In the genomic region with DNA sequence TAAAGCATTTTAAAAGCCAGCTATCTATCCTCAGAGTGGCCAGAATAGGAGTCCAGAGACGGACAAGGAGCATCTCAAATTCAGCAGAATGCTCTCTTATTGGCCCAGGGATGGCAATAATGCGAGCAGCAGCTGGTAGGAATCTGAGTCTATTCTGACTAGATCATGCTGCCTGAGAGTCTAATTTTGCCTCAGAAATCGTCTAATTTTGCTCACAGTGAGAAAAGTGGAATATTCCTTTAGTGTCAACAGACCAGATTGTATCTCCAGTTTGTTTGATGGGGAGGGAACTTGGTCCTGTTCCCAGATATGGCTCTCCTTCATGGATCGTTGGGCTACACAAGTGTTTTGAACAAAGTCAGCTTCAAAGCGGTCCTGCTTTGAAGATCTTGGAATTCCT, we compare ENCODE assay signal across 17 mouse cellular contexts.
DNase-seq lines count a peak whose midpoint lies in the region; ATAC-seq and TF ChIP-seq lines count a peak whose summit lies in the region.
"Had no signal": no experiment of that assay in that cellular context is flagged by ENCODE, and none has a peak within 500 bp of the region (broad histone marks: within the 10 kb centered on the region; RNA-seq: fewer than 3 reads in every experiment).

No protein-coding gene starts in this region.

- no peak for TF ChIP-seq EP300 in lung, postnatal 0 days (IDR thresholded peaks at IDR 0.05)

- TF ChIP-seq CTCF in left cerebral cortex, adult 2 months (IDR thresholded peaks at IDR 0.05) = no peak
- TF ChIP-seq CTCF in lung, postnatal 0 days (IDR thresholded peaks at IDR 0.05) = no peak

- no peak overlapping the region for H3K9ac ChIP-seq in lung, postnatal 0 days (replicated peaks; ENCODE audit: low read depth)
- H3K9ac ChIP-seq: embryonic facial prominence, embryonic 12.5 days; heart, embryonic 13.5 days; liver, embryonic 13.5 days had no signal

- no peak overlapping the region for H3K27ac ChIP-seq in left cerebral cortex, adult 2 months
- H3K27ac ChIP-seq in lung, postnatal 0 days (ENCODE audit: low read length) = no peak overlapping the region
- H3K27ac ChIP-seq: embryonic facial prominence, embryonic 12.5 days; heart, embryonic 13.5 days; limb, embryonic 10.5 days; liver, embryonic 13.5 days; midbrain, embryonic 10.5 days had no signal

- H3K27me3 ChIP-seq in lung, postnatal 0 days (replicated peaks; ENCODE audit: insufficient read depth, low read length) = no peaks in the 10 kb centered on the region
- H3K27me3 ChIP-seq: embryonic facial prominence, embryonic 12.5 days; heart, embryonic 13.5 days; liver, embryonic 13.5 days had no signal

- WGBS in lung, postnatal 0 days = 28% methylated on average over 5 of the region's 5 CpGs

- DNase-seq in kidney, adult 9 months = peak; percentile 11
- DNase-seq in kidney, postnatal 4 days = no peak
- DNase-seq in brain, adult 2 months (ENCODE audit: low read depth, low spot score) = peak; percentile 88
- DNase-seq in brain, embryonic 18.5 days (ENCODE audit: low read depth, low spot score) = peak; percentile 43
- peak; percentile 15 to 21 for DNase-seq in left cerebral cortex, adult 2 months (ENCODE audit: extremely low spot score in 1 of 2, low spot score in 2 of 2)
- no peak for DNase-seq in lung, postnatal 0 days (ENCODE audit: low spot score)
- no peak for DNase-seq in ovary, postnatal 14 days (ENCODE audit: low spot score)
- DNase-seq: adrenal gland, postnatal 25 days; gastrocnemius, postnatal 36 days; liver, embryonic 13.5 days had no signal

- ATAC-seq in lung, postnatal 0 days = no peak
- ATAC-seq: CD4-positive, CD25-positive, alpha-beta regulatory T cell, adult 4 months; intestine, embryonic 16.5 days had no signal

- H3K4me2 ChIP-seq in lung, postnatal 0 days (replicated peaks; ENCODE audit: low read depth, low read length) = no peak overlapping the region
- H3K4me2 ChIP-seq: embryonic facial prominence, embryonic 12.5 days; heart, embryonic 13.5 days; liver, embryonic 13.5 days had no signal

- intact Hi-C loops in left cerebral cortex, adult 2 months (cut with DNase I) = no loop called here

- no peak overlapping the region for H3K4me3 ChIP-seq in left cerebral cortex, adult 2 months
- H3K4me3 ChIP-seq in lung, postnatal 0 days (ENCODE audit: low read depth, low read length) = no peak overlapping the region
- H3K4me3 ChIP-seq: embryonic facial prominence, embryonic 12.5 days; heart, embryonic 13.5 days; limb, embryonic 10.5 days; liver, embryonic 13.5 days; midbrain, embryonic 10.5 days; myocyte had no signal

- no peaks in the 10 kb centered on the region for H3K9me3 ChIP-seq in lung, postnatal 0 days (ENCODE audit: low read length)
- H3K9me3 ChIP-seq: embryonic facial prominence, embryonic 12.5 days; heart, embryonic 13.5 days; limb, embryonic 10.5 days; liver, embryonic 13.5 days; midbrain, embryonic 10.5 days had no signal

- H3K36me3 ChIP-seq in lung, postnatal 0 days (ENCODE audit: insufficient read depth, low read length) = no peaks in the 10 kb centered on the region
- H3K36me3 ChIP-seq: embryonic facial prominence, embryonic 12.5 days; heart, embryonic 13.5 days; limb, embryonic 10.5 days; liver, embryonic 13.5 days; midbrain, embryonic 10.5 days had no signal

- H3K4me1 ChIP-seq in lung, postnatal 0 days (ENCODE audit: insufficient read depth, low read depth, low read length) = no peaks in the 10 kb centered on the region
- H3K4me1 ChIP-seq: embryonic facial prominence, embryonic 12.5 days; liver, embryonic 13.5 days had no signal

Comparison
In these comparisons a context has a peak if more than half of its experiments do, and no peak if none do; other contexts are left out.
1. DNase-seq: peak in kidney, adult 9 months (single experiment), brain, adult 2 months (single experiment), brain, embryonic 18.5 days (single experiment) and left cerebral cortex, adult 2 months (2 of 2); none in kidney, postnatal 4 days (0 of 2), lung, postnatal 0 days (single experiment) and ovary, postnatal 14 days (single experiment).